Mouse (Mus musculus): Measurements from ENCODE around the gene Slfn9.

Slfn9 gene

DNA sequence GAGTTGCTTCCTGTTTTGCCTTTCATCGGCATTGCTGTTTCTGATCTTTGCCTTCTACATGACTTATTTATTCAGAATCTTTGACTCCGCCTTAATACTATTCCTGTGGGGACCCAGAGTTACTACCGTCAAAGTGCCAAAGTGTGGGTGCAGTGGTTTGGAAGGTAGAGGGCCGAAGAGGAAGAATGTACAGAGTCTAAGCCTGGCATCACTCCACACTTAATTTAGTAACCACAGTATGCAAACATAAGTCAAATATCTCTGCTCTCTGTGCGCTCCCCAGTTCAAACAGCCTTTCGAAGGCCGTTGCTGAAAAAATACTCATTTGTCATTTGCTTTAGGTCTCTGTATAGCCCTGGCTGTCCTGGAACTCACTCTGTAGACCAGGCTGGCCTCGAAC lies 29.4 kb downstream of the Slfn9 start:
- in situ Hi-C loops (cut with MboI; ENCODE audit: low pct_unique_long_range_greater_than_20kb in 1 of 2, low sequenced_read_pairs in 2 of 2, unreplicated experiment in 1 of 2), result no loop called here

DNA sequence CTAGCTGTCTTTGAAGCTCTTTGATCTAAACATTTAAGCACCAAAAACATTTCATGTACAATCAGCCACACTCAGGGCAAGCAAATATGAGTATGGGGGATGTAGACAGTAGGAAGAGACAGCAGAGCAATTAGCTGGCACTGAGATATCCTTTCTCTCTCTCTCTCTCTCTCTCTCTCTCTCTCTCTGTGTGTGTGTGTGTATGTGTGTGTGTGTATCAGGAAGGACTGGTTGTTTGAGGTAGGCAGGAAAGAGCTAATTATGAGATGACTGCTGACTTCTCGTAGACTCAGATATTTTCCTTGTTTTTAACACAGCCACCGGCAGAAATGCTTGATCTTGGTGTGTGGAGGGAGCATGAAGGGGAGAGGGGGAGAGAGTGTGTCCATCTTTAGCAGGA lies 29.9 kb downstream of the Slfn9 start:
- in situ Hi-C loops (cut with MboI; ENCODE audit: low pct_unique_long_range_greater_than_20kb in 1 of 2, low sequenced_read_pairs in 2 of 2, unreplicated experiment in 1 of 2), result no loop called here

DNA sequence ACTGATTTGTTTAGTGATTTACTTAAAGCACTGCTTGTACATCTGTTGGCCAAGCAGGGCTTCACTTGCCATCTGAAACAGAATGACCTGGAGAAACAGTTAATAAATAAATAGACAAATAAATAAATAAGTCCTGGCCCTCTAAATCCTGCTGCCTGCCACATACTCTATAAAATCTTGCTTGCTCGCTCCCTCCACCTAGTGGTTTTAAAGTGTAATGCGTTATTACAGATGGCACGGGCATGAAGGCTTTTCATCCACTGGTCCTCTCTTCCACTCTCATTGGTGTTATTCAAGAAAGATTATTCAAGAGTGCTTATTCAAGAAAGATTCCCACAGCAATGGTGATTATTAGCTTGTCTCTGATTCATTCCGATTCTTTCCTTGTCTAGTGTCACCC lies 32.0 kb downstream of the Slfn9 start:
- in situ Hi-C loops (cut with MboI; ENCODE audit: low pct_unique_long_range_greater_than_20kb in 1 of 2, low sequenced_read_pairs in 2 of 2, unreplicated experiment in 1 of 2), result no loop called here

DNA sequence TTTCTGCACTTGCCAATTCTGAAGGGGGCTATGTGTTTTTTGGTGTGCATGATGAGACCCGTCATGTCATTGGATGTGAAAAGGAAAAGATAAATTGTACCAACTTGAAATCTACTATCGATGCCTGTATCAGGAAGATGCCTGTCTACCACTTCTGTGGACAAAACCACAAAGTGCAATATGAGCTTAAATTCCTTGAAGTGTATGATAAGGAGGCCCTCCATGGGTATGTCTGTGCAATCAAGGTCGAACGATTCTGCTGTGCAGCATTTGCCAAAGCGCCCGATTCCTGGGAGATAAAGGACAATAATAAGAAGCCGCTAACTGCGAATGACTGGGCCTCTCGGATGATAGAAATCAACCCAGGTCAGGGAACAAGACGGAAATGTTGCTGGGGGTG lies 34.7 kb downstream of the Slfn9 start:
- in situ Hi-C loops (cut with MboI; ENCODE audit: low pct_unique_long_range_greater_than_20kb in 1 of 2, low sequenced_read_pairs in 2 of 2, unreplicated experiment in 1 of 2), result no loop called here

DNA sequence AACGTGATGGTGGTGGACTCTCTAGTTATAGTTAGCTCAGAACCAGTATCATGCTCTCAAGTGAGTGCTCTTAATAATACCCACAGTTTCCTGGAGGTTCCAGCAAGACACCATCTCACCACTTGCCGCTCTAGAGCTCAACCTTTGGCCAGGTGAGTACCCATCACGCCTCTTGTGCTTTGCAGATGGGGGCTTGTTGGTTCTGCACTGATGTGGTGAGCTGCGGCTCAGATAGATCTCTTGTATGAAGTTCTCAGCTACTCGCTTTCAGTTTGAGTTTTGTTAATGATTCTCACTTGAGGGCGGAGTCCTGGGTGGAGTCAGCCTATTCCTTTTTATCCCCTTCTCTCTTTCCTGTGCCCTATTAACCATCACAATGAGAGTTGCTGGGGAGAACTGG lies 37.0 kb downstream of the Slfn9 start:
- in situ Hi-C loops (cut with MboI; ENCODE audit: low pct_unique_long_range_greater_than_20kb in 1 of 2, low sequenced_read_pairs in 2 of 2, unreplicated experiment in 1 of 2), result no loop called here

DNA sequence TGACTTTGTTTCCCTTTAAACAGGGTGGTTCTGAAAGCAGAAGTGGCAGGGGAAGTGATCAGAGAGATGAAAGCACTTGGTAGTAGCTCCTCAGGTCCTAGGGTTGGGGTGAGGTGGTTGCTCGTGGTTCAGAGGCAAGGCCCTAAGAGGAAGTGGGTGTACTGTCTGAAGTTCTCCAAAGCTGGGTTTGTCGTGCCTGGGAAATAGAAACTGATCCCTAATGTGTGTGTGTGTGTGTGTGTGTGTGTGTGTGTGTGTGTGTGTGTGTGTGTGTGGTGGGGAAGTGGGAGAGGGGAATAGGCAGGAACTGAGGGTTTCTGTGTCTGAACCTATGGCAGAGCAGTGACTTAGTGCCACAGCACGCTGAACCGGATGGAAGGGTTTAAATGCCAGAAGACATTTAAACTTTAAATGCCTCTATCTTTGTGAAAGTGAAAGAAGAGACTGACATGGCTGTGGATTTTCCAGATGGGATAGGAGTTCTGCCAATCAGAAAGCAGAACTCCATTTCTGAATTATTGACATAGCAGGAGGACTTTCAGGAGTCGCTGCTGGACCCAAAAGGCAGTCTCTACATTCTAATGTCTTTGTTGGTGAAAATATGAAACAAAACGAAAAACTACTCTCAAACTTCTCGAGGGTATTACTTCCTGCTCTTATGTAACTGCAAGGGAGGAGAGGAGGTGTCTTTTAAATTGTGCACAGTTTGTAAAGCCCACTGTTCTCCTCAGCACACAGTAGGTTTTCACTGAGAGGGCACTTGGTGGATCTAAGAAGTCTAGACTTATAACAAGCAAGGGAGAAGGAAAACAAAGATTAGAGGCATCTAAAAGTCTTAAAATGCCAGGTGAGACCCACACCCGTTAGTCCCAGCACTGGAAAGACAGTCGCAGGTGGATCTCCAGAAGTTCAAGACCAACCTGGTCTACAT lies 38.8 kb downstream of the Slfn9 start:
- in situ Hi-C loops (cut with MboI; ENCODE audit: low pct_unique_long_range_greater_than_20kb in 1 of 2, low sequenced_read_pairs in 2 of 2, unreplicated experiment in 1 of 2), result no loop called here

DNA sequence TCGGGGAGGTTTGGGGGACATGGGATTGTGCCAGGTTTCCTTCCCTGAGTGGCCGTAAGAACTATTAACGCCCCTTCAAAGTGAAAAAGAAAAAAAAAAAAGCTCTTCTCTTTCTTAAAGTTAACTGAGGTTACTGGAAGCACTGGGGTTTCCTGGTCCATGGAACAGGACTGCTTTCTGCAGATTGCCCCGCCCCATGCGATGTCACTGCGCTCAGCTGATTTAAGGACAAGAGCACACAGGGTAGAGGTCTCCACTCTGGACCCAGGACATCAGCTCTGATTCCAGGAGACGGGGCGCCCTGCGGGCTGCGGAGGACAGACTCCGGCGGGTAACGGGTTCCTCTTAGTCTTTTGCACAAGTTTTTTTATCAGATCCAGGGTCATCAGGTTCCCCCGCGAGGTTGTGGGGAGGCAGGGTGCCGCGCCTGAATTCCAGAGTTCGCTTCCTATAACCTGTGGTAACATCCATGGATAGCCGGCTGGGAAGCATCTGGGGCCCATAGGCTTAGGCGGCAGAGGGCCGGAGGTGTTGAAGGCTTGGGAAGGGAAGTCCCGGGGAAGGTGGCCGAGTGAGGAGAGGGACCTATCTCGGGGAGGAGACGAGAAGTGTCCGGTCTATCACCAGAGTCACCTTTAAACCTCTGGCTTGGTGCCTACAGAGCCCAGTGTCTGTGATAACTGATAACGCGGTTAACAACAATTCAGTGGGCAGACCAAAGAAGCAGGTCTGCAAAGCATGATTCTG lies 39.6 kb downstream of the Slfn9 start:
- in situ Hi-C loops (cut with MboI; ENCODE audit: low pct_unique_long_range_greater_than_20kb in 1 of 2, low sequenced_read_pairs in 2 of 2, unreplicated experiment in 1 of 2), result no loop called here

DNA sequence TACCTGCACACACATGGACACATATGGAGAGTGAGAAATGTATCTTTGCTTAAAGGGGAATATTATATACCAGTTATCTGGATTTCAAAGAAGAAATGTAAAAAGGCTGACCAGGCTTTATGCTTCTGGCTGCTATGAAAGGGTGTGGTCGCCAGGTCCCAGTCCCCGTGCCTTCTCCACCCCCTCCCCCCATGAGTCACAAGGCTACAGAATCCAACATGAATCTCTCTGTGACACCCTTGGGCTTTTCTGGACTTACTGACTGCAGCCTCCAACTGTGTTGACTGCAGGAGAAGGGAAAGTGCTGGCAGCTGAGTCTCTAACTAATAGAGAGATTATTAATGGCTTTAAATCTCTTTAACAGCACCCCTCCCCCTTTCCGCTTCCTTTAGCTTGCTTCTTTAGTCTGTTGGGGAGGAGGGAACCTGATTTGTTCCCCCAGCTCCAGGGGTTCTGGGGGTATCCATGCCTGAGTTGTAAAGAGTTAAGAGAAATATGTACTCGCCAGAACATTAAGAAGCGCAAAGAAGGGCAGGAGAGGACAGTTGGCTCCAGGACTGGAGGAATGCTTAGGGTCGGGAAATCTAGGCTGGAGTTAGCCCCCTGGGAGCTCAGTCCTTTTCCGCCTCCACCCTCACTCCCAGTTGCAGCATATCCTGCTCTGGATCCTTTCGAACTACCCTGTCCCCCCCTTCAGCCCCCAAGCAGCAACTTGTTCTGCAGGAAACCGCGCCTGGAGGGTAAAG lies 40.7 kb downstream of the Slfn9 start, which contains the start of gene Slfn5:
Gene Slfn5, plus strand, starts transcription at position 614 of the 746 bp plus-strand sequence.
- in situ Hi-C loops (cut with MboI; ENCODE audit: low pct_unique_long_range_greater_than_20kb in 1 of 2, low sequenced_read_pairs in 2 of 2, unreplicated experiment in 1 of 2), result no loop called here

DNA sequence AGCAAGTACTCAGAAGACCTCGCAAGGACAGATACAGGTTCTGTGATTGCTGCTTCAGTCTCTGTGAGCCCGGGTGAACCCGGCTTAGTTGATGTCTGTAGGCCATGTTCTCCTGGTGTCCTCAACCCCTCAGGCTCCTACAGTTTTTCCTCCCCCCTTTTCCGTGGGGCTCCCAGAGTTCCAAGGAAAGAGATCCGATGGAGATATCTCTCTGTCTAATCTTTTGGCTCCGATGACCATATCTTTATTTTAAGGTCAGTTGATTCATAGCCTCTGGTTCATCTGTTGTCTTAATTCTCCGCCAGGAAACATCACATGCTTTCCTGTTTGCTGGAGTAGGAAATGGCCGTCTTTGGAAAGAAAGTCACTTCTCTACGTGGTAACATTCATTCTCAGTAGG lies 42.6 kb downstream of the Slfn9 start:
- in situ Hi-C loops (cut with MboI; ENCODE audit: low pct_unique_long_range_greater_than_20kb in 1 of 2, low sequenced_read_pairs in 2 of 2, unreplicated experiment in 1 of 2), result loop anchor here in 1 of 2 experiments (25.0 kb wide), 2 partner anchors 463 to 562 kb away; partner anchors contain the start of genes Rasl10b and Tmem132e

DNA sequence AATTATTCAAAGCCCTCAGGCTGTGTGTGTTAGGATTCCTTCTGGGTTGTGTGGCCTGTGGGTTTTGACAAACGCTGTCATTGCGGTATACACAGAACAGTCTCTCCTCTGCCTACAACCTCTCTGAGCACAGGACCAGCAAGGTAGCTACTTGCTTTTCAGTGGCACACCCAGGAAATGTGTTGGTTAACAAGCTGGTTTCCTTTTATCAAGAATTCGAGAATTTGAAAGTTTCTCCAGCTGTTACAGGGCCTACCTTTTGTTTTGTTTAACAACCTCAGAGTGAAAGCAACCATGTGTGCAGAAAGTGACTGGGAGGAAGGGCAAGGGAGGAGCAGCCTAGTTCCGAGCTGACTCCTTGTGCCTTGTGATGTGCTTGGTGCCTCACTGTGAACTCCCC lies 44.2 kb downstream of the Slfn9 start:
- in situ Hi-C loops (cut with MboI; ENCODE audit: low pct_unique_long_range_greater_than_20kb in 1 of 2, low sequenced_read_pairs in 2 of 2, unreplicated experiment in 1 of 2), result loop anchor here in 1 of 2 experiments (25.0 kb wide), 2 partner anchors 465 to 560 kb away; partner anchors contain the start of genes Rasl10b and Tmem132e

DNA sequence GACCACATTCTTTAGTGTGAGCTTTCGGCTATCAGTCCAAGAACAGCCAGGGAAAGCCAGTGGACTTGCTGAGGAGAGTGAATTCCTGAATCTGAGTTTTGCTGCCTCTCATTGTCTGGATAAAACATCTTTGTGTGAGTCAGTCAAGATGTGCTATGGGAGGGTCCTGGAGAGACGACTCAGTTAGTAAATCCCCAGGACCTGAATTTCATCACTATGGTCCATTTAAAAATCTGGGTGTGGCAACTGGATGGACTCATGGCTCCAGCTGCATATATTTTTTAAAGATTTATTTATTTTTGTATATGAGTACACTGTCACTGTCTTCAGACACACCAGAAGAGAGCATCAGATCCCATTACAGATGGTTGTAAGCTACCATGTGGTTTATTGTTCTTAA lies 46.0 kb downstream of the Slfn9 start:
- in situ Hi-C loops (cut with MboI; ENCODE audit: low pct_unique_long_range_greater_than_20kb in 1 of 2, low sequenced_read_pairs in 2 of 2, unreplicated experiment in 1 of 2), result loop anchor here in 1 of 2 experiments (25.0 kb wide), 2 partner anchors 467 to 558 kb away; partner anchors contain the start of genes Rasl10b and Tmem132e

DNA sequence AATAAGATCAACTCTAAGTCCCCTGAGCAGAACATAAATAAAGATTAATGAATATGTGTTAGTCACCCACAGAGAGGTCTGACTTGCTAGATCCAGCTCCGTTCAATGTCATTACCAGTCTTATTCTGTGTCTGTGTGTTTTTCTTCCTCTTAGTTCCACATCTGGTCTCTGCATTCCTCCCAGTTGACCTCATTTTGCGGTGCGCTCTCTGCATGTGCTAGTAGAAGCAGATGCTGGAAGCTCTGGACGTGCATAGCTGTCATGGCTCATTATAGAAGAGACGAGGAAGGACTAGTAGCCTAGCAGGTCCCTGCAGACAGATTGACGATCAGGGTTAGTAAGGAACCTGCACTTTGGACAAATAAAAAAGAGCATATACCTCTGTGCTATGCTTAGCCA lies 48.3 kb downstream of the Slfn9 start:
- in situ Hi-C loops (cut with MboI; ENCODE audit: low pct_unique_long_range_greater_than_20kb in 1 of 2, low sequenced_read_pairs in 2 of 2, unreplicated experiment in 1 of 2), result loop anchor here in 1 of 2 experiments (25.0 kb wide), 2 partner anchors 469 to 556 kb away; partner anchors contain the start of genes Rasl10b and Tmem132e

DNA sequence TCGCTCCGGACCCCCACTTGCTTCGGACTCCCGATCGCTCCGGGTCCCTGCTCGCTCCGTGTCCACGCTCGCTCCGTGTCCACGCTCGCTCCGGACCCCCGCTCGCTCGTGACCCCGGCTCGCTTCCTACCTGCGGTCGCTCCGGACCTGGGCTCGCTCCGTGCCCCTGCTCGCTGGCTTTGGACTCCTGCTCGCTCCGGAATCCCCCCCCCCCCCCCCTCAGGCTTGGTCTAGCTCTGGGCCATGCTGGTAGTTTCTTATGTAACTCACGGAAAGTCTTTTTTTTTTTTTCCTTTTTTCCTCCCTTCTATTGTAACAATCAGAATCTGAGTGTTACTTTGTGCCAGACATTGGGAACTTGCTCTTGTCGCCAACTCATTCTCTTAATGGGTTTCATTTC lies 58.4 kb downstream of the Slfn9 start:
- in situ Hi-C loops (cut with MboI; ENCODE audit: low pct_unique_long_range_greater_than_20kb in 1 of 2, low sequenced_read_pairs in 2 of 2, unreplicated experiment in 1 of 2), result loop anchor here in 1 of 2 experiments (25.0 kb wide), 2 partner anchors 479 to 546 kb away; partner anchors contain the start of genes Rasl10b and Tmem132e

DNA sequence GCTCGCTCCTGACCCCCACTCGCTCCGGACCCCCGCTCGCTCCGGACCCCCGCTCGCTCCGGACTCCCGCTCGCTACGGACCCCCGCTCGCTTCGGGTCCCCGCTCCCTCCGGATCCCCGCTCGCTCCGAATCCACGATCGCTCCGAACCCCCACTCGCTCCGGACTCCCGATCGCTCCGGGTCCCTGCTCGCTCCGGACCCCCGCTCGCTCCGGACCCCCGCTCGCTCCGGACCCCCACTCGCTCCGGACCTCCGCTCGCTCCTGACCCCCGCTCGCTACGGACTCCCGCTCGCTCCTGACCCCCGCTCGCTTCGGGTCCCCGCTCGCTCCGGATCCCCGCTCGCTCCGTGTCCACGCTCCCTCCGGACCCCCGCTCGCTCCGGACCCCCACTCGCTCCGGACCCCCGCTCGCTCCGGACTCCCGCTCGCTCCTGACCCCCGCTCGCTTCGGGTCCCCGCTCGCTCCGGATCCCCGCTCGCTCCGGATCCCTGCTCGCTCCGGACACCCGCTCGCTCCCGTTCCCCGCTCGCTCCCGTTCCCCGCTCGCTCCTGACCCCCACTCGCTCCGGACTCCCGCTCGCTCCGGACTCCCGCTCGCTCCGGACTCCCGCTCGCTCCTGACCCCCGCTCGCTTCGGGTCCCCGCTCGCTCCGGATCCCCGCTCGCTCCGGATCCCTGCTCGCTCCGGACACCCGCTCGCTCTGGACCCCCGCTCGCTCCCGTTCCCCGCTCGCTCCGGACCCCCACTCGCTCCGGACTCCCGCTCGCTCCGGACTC lies 59.8 kb downstream of the Slfn9 start:
- in situ Hi-C loops (cut with MboI; ENCODE audit: low pct_unique_long_range_greater_than_20kb in 1 of 2, low sequenced_read_pairs in 2 of 2, unreplicated experiment in 1 of 2), result loop anchor here in 1 of 2 experiments (25.0 kb wide), 2 partner anchors 480 to 545 kb away; partner anchors contain the start of genes Rasl10b and Tmem132e

DNA sequence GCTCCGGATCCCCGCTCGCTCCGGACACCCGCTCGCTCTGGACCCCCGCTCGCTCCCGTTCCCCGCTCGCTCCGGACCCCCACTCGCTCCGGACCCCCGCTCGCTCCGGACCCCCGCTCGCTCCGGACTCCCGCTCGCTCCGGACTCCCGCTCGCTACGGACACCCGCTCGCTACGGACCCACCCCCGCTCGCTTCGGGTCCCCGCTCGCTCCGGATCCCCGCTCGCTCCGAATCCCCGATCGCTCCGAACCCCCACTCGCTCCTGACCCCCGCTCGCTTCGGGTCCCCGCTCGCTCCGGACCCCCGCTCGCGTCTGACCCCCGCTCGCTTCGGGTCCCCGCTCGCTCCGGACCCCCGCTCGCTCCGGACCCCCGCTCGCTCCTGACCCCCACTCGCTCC lies 60.5 kb downstream of the Slfn9 start:
- in situ Hi-C loops (cut with MboI; ENCODE audit: low pct_unique_long_range_greater_than_20kb in 1 of 2, low sequenced_read_pairs in 2 of 2, unreplicated experiment in 1 of 2), result loop anchor here in 1 of 2 experiments (25.0 kb wide), 2 partner anchors 481 to 544 kb away; partner anchors contain the start of genes Rasl10b and Tmem132e

DNA sequence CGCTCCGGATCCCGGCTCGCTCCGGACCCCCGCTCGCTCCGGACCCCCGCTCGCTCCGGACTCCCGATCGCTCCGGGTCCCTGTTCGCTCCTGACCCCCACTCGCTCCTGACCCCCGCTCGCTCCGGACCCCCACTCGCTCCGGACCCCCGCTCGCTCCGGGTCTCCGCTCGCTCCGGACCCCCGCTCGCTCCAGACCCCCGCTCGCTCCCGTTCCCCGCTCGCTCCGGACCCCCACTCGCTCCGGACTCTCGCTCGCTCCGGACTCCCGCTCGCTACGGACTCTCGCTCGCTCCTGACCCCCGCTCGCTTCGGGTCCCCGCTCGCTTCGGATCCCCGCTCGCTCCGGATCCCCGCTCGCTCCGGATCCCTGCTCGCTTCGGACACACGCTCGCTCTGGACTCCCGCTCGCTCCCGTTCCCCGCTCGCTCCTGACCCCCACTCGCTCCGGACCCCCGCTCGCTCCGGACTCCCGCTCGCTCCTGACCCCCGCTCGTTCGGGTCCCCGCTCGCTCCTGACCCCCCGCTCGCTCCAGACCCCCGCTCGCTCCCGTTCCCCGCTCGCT lies 61.2 kb downstream of the Slfn9 start:
- in situ Hi-C loops (cut with MboI; ENCODE audit: low pct_unique_long_range_greater_than_20kb in 1 of 2, low sequenced_read_pairs in 2 of 2, unreplicated experiment in 1 of 2), result loop anchor here in 1 of 2 experiments (25.0 kb wide), 2 partner anchors 482 to 543 kb away; partner anchors contain the start of genes Rasl10b and Tmem132e

DNA sequence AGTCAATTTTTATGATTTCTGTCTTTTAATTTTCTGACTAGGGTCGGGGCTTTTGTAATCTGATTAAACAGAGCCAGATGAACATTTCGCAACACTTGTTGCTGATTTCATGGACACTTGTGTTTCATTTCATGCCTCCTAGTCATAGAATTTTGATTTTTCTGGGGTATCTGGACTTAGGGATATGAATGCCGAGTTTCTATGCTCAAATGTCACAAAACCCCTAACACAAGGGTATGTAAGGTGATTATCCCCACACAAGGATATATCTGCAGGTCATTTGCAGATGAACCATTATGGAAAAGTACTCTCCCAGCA lies 62.0 kb downstream of the Slfn9 start:
- in situ Hi-C loops (cut with MboI; ENCODE audit: low pct_unique_long_range_greater_than_20kb in 1 of 2, low sequenced_read_pairs in 2 of 2, unreplicated experiment in 1 of 2), result loop anchor here in 1 of 2 experiments (25.0 kb wide), 2 partner anchors 483 to 542 kb away; partner anchors contain the start of genes Rasl10b and Tmem132e
